Mouse (Mus musculus) gastrocnemius, adult 18-20 months (tissue): ENCODE data around the gene Best2. TPM values are rescaled to one million over a fixed set of nuclear protein-coding genes. Genes with fewer than 3 reads are reported as not detected.

Source experiments
- DNase-seq: peaks from one replicate; pipeline ENCODE4 v3.0.0; 2021; ENCODE audit warnings: low spot score
- total RNA-seq, 2 experiments: library from RNA; stranded (reverse); gene quantifications; 2 replicates each; pipeline ENCODE4 v1.2.3; 2021

Best2 gene
- total RNA-seq, 2 experiments from 2014 or later, result not detected

- DNase-seq, result no peak
Measured at GRCm38 (mm10) chr8:84982499-84983011, 31.8 kb downstream of the Best2 start.

- no peak for DNase-seq
Measured at GRCm38 (mm10) chr8:84981644-84982498, 32.5 kb downstream of the Best2 start.

- DNase-seq, result peak; percentile 72
Measured at GRCm38 (mm10) chr8:84980622-84981358, 33.5 kb downstream of the Best2 start.

GRCm38 (mm10) chr8:84979599-84980421 lies 34.5 kb downstream of the Best2 start:
- peak; percentile 92 for DNase-seq

- peak; percentile 96 for DNase-seq
Measured at GRCm38 (mm10) chr8:84978248-84978940, 35.9 kb downstream of the Best2 start, which contains the start of gene Junb. Gene Junb (minus strand): TSS chr8:84978718.

- peak; percentile 64 for DNase-seq
Measured at GRCm38 (mm10) chr8:84977435-84978247, 36.7 kb downstream of the Best2 start.

GRCm38 (mm10) chr8:84976763-84977434 lies 37.4 kb downstream of the Best2 start:
- no peak for DNase-seq

GRCm38 (mm10) chr8:84976031-84976762 lies 38.1 kb downstream of the Best2 start:
- DNase-seq, result peak; percentile 97

GRCm38 (mm10) chr8:84975434-84975833 lies 38.9 kb downstream of the Best2 start:
- peak; percentile 70 for DNase-seq

- no peak for DNase-seq
Measured at GRCm38 (mm10) chr8:84974543-84975142, 39.7 kb downstream of the Best2 start.

GRCm38 (mm10) chr8:84973803-84974542 lies 40.4 kb downstream of the Best2 start:
- peak; percentile 72 for DNase-seq

GRCm38 (mm10) chr8:84973079-84973478 lies 41.3 kb downstream of the Best2 start:
- DNase-seq, result no peak

GRCm38 (mm10) chr8:84970913-84971312 lies 43.4 kb downstream of the Best2 start:
- DNase-seq, result no peak

- no peak for DNase-seq
Measured at GRCm38 (mm10) chr8:84970135-84970790, 44.1 kb downstream of the Best2 start.

- peak; percentile 60 for DNase-seq
Measured at GRCm38 (mm10) chr8:84969241-84970134, 44.8 kb downstream of the Best2 start, which contains the start of the genes Gm49661, Prdx2 and Rnaseh2a. Gene Gm49661 (minus strand): TSS chr8:84969433. Gene Prdx2 (plus strand): TSS chr8:84969587. Gene Rnaseh2a (minus strand): TSS chr8:84969767.

- DNase-seq, result no peak
Measured at GRCm38 (mm10) chr8:84968650-84969049, 45.7 kb downstream of the Best2 start.
